Mouse (Mus musculus): ENCODE measurements at regions not wholly inside any gene's neighbourhood (a gene's known extent, or its start where the extent isn't known, plus 50 kb on each side); places are given as distances from the start of the nearest gene placed in this dataset.

- 0 out of 2 replicates have a peak, but pooled peaks have one; percentile 19 for ATAC-seq (ENCODE audit: low FRiP score, low TSS enrichment)
- H3K27me3 ChIP-seq (ENCODE audit: control insufficient read depth, insufficient read depth, low read length): no peaks in the 10 kb centered on the region
- DNase-seq (ENCODE audit: low spot score): no peak
- TF ChIP-seq EP300 (optimal IDR thresholded peaks at IDR 0.05): no peak
- TF ChIP-seq CTCF (IDR thresholded peaks at IDR 0.05; ENCODE audit: low read depth): peak; percentile 39; the same call in 1 of the 2 replicates
- H3K4me3 ChIP-seq (ENCODE audit: low read depth, low read length): no peak overlapping the region
- no peaks in the 10 kb centered on the region for H3K4me1 ChIP-seq (replicated peaks; ENCODE audit: control insufficient read depth, insufficient read depth)
- no peak overlapping the region for H3K9ac ChIP-seq (ENCODE audit: low read length)
- H3K4me2 ChIP-seq (replicated peaks; ENCODE audit: low read depth): no peak overlapping the region
- H3K9me3 ChIP-seq (ENCODE audit: control insufficient read depth, low read length): no peaks in the 10 kb centered on the region
- no peak overlapping the region for H3K27ac ChIP-seq (replicated peaks)
- no peaks in the 10 kb centered on the region for H3K36me3 ChIP-seq (ENCODE audit: control insufficient read depth, insufficient read depth, low read length)
Observed at GRCm38 (mm10) chr4:84204777-84205176, 470.3 kb downstream of the Bnc2 start.

GRCm38 (mm10) chr4:84208175-84208574, 466.9 kb downstream of the Bnc2 start:
- no peak for TF ChIP-seq EP300 (optimal IDR thresholded peaks at IDR 0.05)
- TF ChIP-seq CTCF (IDR thresholded peaks at IDR 0.05; ENCODE audit: low read depth): no peak
- DNase-seq (ENCODE audit: low spot score) (no peak), ATAC-seq (ENCODE audit: low FRiP score, low TSS enrichment) (no peak)
- H3K36me3 ChIP-seq (ENCODE audit: control insufficient read depth, insufficient read depth, low read length): no peaks in the 10 kb centered on the region
- no peaks in the 10 kb centered on the region for H3K4me1 ChIP-seq (replicated peaks; ENCODE audit: control insufficient read depth, insufficient read depth)
- no peak overlapping the region for H3K4me2 ChIP-seq (replicated peaks; ENCODE audit: low read depth)
- H3K27me3 ChIP-seq (ENCODE audit: control insufficient read depth, insufficient read depth, low read length): no peaks in the 10 kb centered on the region
- H3K9me3 ChIP-seq (ENCODE audit: control insufficient read depth, low read length): no peaks in the 10 kb centered on the region
- H3K9ac ChIP-seq (ENCODE audit: low read length): no peak overlapping the region
- 53% methylated on average over 1 of the region's 1 CpGs for WGBS
- H3K4me3 ChIP-seq (ENCODE audit: low read depth, low read length): no peak overlapping the region
- no peak overlapping the region for H3K27ac ChIP-seq (replicated peaks)

- H3K27ac ChIP-seq (replicated peaks): no peak overlapping the region
- H3K4me2 ChIP-seq (replicated peaks; ENCODE audit: low read depth): no peak overlapping the region
- DNase-seq (ENCODE audit: low spot score) (no peak), ATAC-seq (ENCODE audit: low FRiP score, low TSS enrichment) (peak; percentile 19; the same call in 1 of the 2 replicates)
- WGBS: 76% methylated on average over 2 of the region's 2 CpGs
- no peaks in the 10 kb centered on the region for H3K27me3 ChIP-seq (ENCODE audit: control insufficient read depth, insufficient read depth, low read length)
- no peaks in the 10 kb centered on the region for H3K9me3 ChIP-seq (ENCODE audit: control insufficient read depth, low read length)
- no peak overlapping the region for H3K9ac ChIP-seq (ENCODE audit: low read length)
- no peak overlapping the region for H3K4me3 ChIP-seq (ENCODE audit: low read depth, low read length)
- TF ChIP-seq EP300 (optimal IDR thresholded peaks at IDR 0.05) (no peak), CTCF (IDR thresholded peaks at IDR 0.05; ENCODE audit: low read depth) (no peak)
- H3K4me1 ChIP-seq (replicated peaks; ENCODE audit: control insufficient read depth, insufficient read depth): no peaks in the 10 kb centered on the region
- H3K36me3 ChIP-seq (ENCODE audit: control insufficient read depth, insufficient read depth, low read length): no peaks in the 10 kb centered on the region
Observed at GRCm38 (mm10) chr4:84209538-84209937, 465.5 kb downstream of the Bnc2 start.

GRCm38 (mm10) chr4:84211311-84211875, 463.7 kb downstream of the Bnc2 start:
- DNase-seq (ENCODE audit: low spot score): no peak
- H3K9me3 ChIP-seq (ENCODE audit: control insufficient read depth, low read length): no peaks in the 10 kb centered on the region
- no peak for ATAC-seq (ENCODE audit: low FRiP score, low TSS enrichment)
- no peak overlapping the region for H3K27ac ChIP-seq (replicated peaks)
- H3K4me3 ChIP-seq (ENCODE audit: low read depth, low read length): no peak overlapping the region
- no peak overlapping the region for H3K4me2 ChIP-seq (replicated peaks; ENCODE audit: low read depth)
- no peaks in the 10 kb centered on the region for H3K36me3 ChIP-seq (ENCODE audit: control insufficient read depth, insufficient read depth, low read length)
- TF ChIP-seq CTCF (IDR thresholded peaks at IDR 0.05; ENCODE audit: low read depth) (no peak), EP300 (optimal IDR thresholded peaks at IDR 0.05) (no peak)
- WGBS: 80% methylated on average over 11 of the region's 11 CpGs
- no peaks in the 10 kb centered on the region for H3K4me1 ChIP-seq (replicated peaks; ENCODE audit: control insufficient read depth, insufficient read depth)
- H3K9ac ChIP-seq (ENCODE audit: low read length): no peak overlapping the region
- no peaks in the 10 kb centered on the region for H3K27me3 ChIP-seq (ENCODE audit: control insufficient read depth, insufficient read depth, low read length)

- no peaks in the 10 kb centered on the region for H3K27me3 ChIP-seq (ENCODE audit: control insufficient read depth, insufficient read depth, low read length)
- H3K4me1 ChIP-seq (replicated peaks; ENCODE audit: control insufficient read depth, insufficient read depth): no peaks in the 10 kb centered on the region
- no peak for DNase-seq (ENCODE audit: low spot score)
- WGBS: 70% methylated on average over 6 of the region's 6 CpGs
- H3K4me3 ChIP-seq (ENCODE audit: low read depth, low read length): no peak overlapping the region
- no peak overlapping the region for H3K4me2 ChIP-seq (replicated peaks; ENCODE audit: low read depth)
- H3K9me3 ChIP-seq (ENCODE audit: control insufficient read depth, low read length): no peaks in the 10 kb centered on the region
- H3K36me3 ChIP-seq (ENCODE audit: control insufficient read depth, insufficient read depth, low read length): no peaks in the 10 kb centered on the region
- H3K27ac ChIP-seq (replicated peaks): no peak overlapping the region
- TF ChIP-seq EP300 (optimal IDR thresholded peaks at IDR 0.05): no peak
- TF ChIP-seq CTCF (IDR thresholded peaks at IDR 0.05; ENCODE audit: low read depth): no peak
- no peak for ATAC-seq (ENCODE audit: low FRiP score, low TSS enrichment)
- H3K9ac ChIP-seq (ENCODE audit: low read length): no peak overlapping the region
Observed at GRCm38 (mm10) chr4:84212004-84212403, 463.1 kb downstream of the Bnc2 start.

- Histone ChIP-seq H3K27ac (replicated peaks) (no peak overlapping the region), H3K4me3 (ENCODE audit: low read depth, low read length) (no peak overlapping the region), H3K9me3 (ENCODE audit: control insufficient read depth, low read length) (no peaks in the 10 kb centered on the region), H3K36me3 (ENCODE audit: control insufficient read depth, insufficient read depth, low read length) (no peaks in the 10 kb centered on the region), H3K9ac (ENCODE audit: low read length) (no peak overlapping the region), H3K27me3 (ENCODE audit: control insufficient read depth, insufficient read depth, low read length) (no peaks in the 10 kb centered on the region), H3K4me2 (replicated peaks; ENCODE audit: low read depth) (no peak overlapping the region), H3K4me1 (replicated peaks; ENCODE audit: control insufficient read depth, insufficient read depth) (no peaks in the 10 kb centered on the region)
- 68% methylated on average over 8 of the region's 8 CpGs for WGBS
- no peak for DNase-seq (ENCODE audit: low spot score)
- no peak for ATAC-seq (ENCODE audit: low FRiP score, low TSS enrichment)
- no peak for TF ChIP-seq CTCF (IDR thresholded peaks at IDR 0.05; ENCODE audit: low read depth)
- TF ChIP-seq EP300 (optimal IDR thresholded peaks at IDR 0.05): no peak
Observed at GRCm38 (mm10) chr4:84214523-84214922, 460.6 kb downstream of the Bnc2 start.

All from stomach, postnatal 0 days (tissue).